Mouse (Mus musculus) small intestine, adult 2 months (tissue): ENCODE results near the gene Golim4.

ENCODE experiments used
- CTCF ChIP-seq: fragments of 200-500 bp; IDR thresholded peaks from 2 replicates; pipeline ENCODE4 v1.5.1; 2012; ENCODE audit warnings: low read depth, mild to moderate bottlenecking, control low read depth, inconsistent platforms, low read length, moderate library complexity, mixed read lengths; ENCODE audit not compliant: insufficient replicate concordance, insufficient read length; ENCODE audit errors: extremely low read depth
- POLR2A ChIP-seq: fragments of 200-500 bp; IDR thresholded peaks from 2 replicates; pipeline ENCODE4 v1.6.1; 2012; ENCODE audit warnings: low read depth, mild to moderate bottlenecking, control low read depth, inconsistent platforms, low read length, moderate library complexity

DNA sequence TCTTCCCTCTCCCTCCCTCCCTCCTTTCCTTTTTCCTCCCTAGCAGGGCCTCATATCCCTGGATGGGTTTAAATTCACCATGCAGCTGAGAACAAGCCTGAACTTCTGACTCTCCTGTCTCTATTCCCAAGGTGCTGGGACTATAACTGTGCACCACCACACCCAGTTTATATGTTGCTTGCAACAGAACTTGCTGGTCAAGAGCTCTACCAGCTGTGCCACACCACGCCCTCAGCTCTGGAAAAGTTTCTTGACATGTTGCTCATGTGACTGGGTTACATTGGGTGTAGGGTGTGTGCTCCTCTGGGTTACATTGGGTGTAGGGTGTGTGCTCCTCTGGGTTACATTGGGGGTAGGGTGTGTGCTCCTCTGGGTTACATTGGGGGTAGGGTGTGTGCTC, 75.2 kb downstream of the Golim4 start:
- TF ChIP-seq POLR2A: no peak
- TF ChIP-seq CTCF: no peak
